Mouse (Mus musculus) cerebellum, adult (tissue): ENCODE measurements around the gene Ankrd60.

Experiments used
- ATAC-seq: cut with Nextera tagmentation; 2 replicates; pipeline ENCODE4 v1.9.2; 2017; ENCODE audit warnings: mild to moderate bottlenecking, moderate library complexity, mixed read lengths; ENCODE audit not compliant: insufficient number of reproducible peaks, low FRiP score, low TSS enrichment

Ankrd60 gene

GRCm38 (mm10) chr2:173585387-173586117, 7.4 kb upstream of the Ankrd60 start:
- ATAC-seq: no peak

GRCm38 (mm10) chr2:173584361-173584760, 6.2 kb upstream of the Ankrd60 start:
- ATAC-seq: no peak

- ATAC-seq: no peak
These were observed 5.3 kb upstream of the Ankrd60 start for GRCm38 (mm10) chr2:173583455-173583854.

DNA sequence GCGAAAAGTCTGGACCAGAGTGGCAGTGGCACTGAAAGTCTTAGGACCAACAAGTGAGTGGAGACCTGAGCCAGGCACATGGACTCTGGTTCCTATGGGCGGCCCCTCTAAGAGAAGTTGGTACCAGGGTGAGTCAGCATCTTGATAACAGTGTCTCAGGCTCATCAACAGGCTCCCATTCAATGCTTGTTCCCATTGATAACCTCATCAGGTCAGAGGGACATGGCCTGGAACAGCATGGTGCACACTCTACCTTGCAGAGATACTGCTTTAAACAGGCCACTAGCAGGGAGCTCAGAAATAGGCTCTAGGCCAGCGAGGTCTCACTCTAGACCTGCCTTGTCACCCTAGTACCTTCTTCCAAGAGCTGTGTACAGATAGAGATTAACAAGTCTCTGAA, 4.7 kb upstream of the Ankrd60 start:
- no peak for ATAC-seq

DNA sequence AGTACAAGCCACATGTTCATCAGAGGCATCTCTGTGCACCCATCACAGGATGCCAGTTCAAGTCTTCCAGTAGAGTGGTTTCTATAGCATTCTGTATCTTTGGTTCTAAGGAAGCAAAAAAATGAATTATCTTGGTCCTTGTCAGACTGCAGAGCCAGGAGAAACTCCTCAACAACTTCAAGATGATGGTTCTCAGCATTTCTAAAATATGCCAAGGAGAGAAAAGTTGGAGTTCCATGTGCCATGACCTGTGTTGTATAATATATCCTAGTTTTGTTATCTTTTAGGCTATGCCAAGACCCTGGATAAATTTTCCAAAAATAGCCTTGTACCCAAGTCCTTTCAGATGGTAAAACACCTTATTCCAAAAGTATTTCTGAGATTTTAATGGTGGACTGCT, 2.9 kb upstream of the Ankrd60 start:
- ATAC-seq: no peak

DNA sequence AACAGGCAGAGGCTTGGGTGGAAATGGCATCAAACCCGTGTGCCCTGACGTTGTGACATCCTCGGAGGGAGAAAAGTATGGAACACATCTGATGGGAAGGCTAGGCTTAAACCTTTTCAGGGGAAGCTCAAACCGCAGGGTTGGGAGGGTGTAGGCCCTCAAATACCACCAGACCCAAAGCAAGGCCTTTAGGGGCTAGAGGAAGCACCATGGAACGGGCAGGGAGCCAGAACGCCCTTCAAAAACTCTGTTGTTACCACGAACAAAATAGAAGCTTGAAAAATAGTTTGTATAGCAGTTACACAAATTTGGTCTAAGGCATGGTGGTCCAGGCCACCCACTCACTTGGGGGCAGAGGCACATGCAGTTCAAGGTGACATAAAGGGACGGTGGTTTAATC, 430 bp upstream of the Ankrd60 start:
- ATAC-seq: no peak

DNA sequence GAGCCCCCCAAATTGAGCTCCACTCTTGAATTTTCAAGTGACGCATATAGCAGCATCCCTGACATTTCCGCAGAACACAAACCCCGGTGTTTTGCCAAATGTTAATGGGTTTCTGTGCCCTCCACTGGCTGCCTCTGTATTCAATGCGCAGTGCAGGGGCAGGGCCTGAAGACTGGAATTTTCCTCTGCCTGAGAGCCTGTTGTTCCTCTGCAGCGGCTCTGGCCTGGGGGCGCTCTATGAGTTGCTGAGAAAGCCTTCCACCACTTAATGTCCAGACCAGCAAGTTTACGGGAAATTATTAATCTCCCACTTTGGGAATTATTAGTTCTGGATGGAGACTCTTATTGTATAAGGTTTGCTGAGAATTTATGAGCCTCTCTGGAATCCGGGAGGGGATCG, 14.0 kb downstream of the Ankrd60 start:
- ATAC-seq: no peak

DNA sequence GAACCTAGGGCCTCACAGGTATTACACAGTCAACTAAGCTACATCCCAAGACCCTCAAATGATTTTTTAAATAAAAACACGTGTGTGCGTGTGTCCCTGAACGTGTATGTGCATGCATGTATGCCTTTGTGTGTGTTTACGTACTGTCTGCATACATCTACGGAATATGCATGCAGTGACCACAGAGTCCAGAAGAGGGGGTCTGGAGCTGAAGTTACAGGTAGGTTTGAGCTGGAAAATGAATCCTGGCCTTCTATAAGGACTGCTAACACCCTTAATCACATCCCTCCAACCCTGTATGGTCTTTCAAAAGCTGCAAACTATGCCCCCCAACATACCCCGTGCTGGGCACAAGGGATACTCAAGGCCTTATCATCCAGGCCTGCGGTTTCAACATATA, 14.8 kb downstream of the Ankrd60 start:
- ATAC-seq: no peak

GRCm38 (mm10) chr2:173561851-173562442, 16.2 kb downstream of the Ankrd60 start:
- no peak for ATAC-seq

GRCm38 (mm10) chr2:173558754-173559396, 19.3 kb downstream of the Ankrd60 start:
- no peak for ATAC-seq

DNA sequence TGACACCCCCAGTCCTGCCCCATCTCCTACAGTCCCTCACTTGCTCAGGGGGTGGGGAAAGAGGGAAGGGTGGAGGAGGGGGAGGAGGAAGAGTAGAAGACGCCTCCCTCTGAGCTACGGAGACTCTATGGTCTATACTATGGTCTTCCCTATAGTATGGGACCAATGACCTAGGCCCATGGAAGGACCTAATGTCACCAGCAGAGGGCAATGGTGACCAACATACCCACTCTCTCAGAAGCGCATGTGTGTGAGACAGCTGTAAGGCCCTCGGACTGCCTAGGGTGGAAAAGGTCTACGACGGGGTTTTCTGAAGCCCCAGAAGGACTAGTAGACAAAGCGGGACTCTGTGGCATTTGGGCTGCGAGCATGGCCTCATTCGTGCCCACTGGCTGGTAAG, 24.3 kb downstream of the Ankrd60 start:
- no peak for ATAC-seq

DNA sequence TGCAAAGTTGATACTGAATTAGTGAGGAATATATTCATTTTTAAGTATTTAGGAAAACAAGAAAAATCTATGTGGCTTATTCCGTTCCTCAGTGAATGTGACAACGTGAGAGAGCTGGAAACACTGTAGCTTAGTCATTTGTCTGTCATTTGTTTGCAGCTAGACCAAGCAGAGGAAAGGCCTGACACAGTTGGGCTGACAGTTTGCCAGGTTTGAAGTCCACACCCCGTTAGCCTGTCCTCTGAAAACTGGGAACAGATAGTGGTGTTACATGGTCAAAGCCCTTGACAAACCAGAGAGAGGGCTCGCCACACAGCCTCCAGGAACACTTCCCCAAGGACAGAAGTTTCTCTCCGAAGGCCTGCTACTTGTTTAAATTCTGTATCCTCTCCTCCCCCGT, 27.5 kb downstream of the Ankrd60 start:
- no peak for ATAC-seq

- no peak for ATAC-seq
These were observed 28.9 kb downstream of the Ankrd60 start for GRCm38 (mm10) chr2:173549236-173549635.

- 0 out of 2 replicates have a peak, but pooled peaks have one; percentile 41 for ATAC-seq
These were observed 32.0 kb downstream of the Ankrd60 start for GRCm38 (mm10) chr2:173545992-173546703.

- no peak for ATAC-seq
These were observed 35.4 kb downstream of the Ankrd60 start for GRCm38 (mm10) chr2:173542716-173543115.

DNA sequence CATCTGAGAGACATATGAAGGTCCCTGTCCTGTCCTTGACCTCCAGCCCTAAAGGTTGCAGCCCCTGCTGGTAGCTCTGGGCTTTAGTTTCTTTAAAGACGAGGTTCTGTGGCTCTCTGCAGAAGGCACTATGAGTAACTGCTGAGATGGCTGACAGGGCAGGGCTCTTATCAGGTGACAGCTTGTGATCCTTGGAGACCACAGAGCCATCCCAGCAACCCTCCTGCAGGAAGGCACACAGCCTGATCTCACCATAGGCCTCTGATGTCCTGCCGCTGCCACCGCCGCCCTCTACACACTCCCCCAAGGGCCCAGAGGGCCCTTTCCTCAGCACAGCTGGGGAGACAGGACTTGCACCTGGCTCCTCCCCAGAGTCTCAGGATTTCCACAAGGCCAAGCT, 36.4 kb downstream of the Ankrd60 start:
- ATAC-seq: no peak

- no peak for ATAC-seq
These were observed 38.4 kb downstream of the Ankrd60 start for GRCm38 (mm10) chr2:173539781-173540180.

DNA sequence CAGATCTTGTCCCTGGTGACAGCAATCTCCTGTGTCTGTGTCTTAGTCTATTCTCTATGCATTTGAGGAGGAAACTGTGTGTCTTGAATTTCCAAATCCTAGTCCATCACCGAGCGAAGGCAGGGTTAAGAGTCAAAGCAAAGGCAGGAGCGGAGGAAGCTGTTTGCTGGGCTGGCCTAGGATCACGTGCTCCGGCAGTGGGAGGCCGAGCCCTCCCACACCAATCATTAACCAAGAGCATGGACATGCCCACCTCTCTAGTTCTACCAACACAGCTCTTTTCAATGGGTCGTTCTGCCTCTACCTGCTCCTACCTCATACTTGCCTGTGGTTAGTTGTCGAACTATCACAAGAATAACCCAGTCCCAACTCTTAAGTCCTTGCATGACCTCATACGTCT, 42.3 kb downstream of the Ankrd60 start:
- no peak for ATAC-seq

DNA sequence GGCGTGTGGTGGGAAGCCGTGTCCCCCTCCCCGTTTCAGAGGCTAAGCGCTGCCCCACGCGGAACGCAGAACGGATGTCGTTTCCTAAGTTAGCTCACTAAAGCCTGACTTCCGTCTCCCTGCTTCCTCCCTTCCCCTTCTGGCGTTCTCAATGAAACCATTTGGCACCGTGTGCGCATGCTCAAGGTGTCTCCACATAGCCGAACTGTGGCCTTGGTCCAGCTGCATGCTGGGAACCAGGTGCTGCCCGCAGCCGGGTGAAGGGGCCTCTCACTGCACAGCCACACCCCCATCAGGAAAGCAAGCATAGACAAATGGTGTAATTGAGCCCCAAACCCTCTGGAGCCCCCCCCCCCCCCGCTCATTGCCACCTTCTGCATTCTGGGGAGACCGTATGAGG, 42.8 kb downstream of the Ankrd60 start:
- ATAC-seq: peak; percentile 62

DNA sequence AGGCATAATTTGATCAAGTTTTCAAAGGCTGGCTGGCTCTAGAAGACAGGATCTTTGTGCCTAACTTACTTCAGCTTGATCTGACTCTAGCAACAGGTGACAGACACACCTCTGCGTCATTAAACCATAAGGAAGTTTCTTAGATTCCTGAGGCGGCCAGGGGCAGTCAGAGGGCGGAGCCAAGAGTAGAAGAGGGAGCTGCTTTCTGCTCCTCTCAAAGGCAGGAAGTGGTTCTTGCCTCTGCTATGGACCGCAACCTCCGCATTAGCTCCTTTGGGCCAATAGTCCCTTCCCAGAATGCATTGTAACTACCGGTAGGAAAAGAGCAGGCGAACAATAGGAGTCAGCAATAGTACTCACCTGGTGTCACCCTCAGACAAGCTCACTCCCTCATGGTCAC, 43.6 kb downstream of the Ankrd60 start:
- no peak for ATAC-seq
